Mouse (Mus musculus): ENCODE results near the gene Creb3l2.
A peak's percentile ranks its signal among the peaks of the same experiment; 100 is the strongest.
"Not testable (repeated sequence)": the region's sequence is repeated elsewhere in the genome, so short reads cannot be mapped to it uniquely, and the experiment has no call there.

The Creb3l2 gene

DNA sequence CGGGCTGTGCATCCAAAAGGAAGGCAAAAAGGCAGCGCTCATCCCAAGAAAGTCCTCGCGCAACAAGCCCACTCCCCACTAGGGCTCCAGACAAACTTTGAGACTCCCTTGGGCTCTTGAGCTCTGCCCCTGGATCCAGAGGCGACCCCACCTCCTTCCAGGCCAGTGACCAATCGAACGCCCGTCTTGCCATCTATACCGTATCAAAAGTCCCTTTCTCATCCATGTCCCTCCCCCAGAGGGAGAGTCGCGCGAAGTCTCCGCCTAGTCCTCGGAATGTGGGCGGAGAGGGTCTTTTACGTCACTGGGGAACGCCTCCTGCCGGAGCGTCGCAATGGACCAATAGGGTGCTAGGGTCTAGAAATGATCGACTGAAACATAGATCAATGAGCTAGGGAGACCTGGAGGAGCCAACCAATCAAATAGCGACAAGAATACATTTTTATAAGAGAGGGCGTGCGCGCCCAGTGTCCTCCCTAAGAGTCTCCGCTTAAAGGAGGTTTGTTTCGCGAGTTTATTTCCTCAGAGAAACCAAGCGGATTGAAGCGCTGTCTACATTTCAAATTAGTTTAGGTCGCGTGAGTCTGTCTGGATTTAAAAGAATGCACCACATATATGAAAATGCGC lies at the start of gene Creb3l2:
Gene Creb3l2 (minus strand): TSS at position 106 of the 627 bp plus-strand sequence.
- peak; percentile 98 for DNase-seq

DNA sequence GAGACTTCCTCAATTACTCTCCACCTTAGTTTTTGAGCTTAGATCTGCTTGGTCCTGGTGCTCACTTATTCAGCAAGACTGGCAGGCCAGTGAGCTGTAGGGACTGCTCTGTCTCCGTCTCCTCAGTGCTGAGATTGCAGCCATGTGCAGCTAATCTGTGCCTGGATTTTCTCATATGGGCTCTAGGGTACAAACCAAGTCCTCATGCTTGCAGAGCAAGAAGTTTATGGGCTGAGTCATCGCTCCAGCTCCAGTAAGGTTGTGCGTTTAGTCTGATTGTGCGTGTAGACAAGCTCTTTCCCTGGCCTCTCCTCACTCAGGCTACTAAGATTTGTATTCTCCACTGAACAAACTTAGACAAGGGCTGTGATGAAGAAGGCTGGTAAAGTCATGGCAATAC lies 44.6 kb upstream of the Creb3l2 start:
- DNase-seq, result no peak

DNA sequence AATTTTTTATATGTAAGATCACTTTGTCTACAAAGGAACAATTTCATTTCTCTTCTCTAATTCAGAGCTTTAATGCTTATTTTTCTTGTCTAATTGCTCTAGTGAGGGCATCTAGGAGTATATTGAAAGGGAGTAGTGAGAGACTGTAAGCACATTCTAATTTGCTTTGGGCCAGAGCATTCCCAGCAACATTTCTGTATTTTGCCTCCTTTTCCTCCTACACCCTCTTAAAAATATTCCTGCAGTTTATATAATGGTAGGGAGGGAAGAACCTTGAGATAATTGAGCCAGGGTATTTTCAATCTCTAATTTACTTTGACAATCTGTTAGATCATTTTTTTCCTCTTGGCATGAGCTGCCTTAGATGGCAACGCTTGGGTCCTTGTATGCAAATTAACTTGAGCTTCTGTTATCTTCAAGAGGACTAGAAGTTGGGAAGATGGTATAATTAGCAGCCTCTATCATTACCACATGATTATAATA lies 42.7 kb upstream of the Creb3l2 start:
- no peak for DNase-seq

DNA sequence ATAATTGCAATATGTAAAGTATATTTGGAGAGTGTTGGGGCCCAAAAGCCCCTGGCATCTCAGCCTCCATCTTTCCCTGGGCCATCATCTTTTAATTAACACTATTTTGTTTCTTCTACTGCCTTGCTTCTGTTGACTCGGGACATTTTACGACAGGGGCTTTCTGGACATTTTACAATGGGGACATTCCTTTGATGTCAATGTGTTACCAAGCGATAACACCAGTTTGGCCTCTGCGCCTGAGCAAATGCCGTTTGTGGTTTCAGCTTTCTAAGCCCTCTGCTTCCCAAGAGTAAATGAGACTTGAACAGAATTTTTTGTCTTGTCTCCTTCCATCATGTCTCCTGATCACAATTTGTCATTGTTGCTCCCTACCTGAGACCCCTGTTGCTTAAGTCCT lies 41.3 kb upstream of the Creb3l2 start:
- DNase-seq, result no peak

DNA sequence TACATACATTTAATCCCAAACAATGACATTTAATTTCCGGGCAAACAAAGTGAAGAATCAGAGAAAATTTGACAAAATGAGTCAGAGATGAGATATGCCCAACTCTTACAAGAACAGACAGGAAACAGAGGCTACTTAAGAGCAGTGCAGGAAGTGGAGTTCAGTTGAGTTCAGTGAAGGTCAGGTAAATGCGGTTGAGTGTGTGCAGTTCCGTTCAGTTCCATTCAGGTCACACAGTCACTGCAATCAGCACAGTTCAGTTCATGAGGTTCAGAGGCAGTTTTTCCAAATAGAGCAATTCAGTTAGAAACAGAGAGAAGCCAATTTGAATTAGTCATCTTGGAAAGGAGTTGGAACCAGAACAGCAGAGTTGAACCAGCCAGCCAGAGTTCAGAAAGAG lies 39.2 kb upstream of the Creb3l2 start:
- no peak for DNase-seq

DNA sequence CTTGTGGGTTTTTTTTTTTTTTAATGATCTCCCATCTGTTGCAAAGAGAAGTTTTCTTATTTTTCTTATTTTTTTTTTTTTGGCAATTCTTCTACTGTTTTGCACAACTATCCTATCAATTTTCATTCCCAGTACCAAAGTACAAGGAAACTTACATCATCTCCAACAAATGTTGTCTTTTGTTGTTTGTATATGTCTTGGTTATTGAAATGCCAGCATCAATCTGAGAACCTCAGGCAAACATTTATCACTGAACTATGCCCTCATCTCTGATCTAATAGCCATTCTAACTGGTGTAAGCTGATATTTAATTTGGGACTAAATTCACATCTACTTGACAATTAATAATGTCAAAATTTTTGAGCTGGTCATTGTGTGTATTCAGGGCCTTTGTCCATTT lies 38.1 kb upstream of the Creb3l2 start:
- no peak for DNase-seq

DNA sequence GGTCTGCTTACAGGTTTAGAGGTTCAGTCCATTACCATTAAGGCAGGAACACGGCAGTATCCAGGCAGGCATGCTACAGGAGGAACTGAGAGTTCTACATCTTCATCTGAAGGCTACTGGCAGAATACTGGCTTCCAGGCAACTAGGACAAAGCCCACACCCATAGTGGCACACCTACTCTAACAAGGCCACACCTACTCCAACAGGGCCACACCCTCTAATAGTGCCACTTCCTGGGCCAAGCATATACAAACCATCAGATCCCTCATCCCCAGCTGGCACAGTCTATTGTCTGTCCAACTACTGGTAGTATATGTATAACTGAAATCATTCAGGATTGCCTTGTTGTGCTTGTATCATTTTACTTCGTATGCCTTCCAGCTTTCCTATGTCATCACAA lies 36.5 kb upstream of the Creb3l2 start:
- DNase-seq, result no peak

DNA sequence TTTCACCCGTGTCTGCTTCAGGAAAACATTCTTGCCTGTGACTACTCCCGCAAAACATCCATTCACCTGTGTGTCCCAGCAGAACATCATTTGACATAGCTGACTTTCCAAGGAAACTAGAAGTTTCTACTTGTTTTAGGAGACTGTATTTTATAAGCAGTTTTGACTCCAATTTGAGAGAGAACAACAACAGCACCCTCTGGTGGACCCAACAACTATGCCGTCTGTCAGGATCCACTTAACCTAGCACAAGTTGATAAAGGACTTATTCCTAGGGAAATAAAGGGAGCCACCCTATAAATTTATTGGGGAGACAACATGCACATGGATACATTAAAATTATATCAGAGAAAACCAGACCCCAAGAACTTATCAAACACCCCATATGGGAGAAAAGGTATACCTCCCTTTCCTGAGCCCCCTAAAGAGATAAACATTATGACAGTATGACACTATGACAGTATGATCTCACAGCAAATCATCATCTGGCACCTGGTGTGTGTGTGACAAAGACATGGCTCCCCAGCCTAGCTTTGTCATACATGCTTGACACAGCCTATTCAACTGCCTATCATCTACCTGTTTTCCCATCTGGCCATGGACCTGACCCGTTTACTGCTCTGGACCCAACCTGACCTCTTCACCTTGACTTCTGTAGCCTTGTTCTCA lies 31.9 kb upstream of the Creb3l2 start:
- peak; percentile 53 for DNase-seq

DNA sequence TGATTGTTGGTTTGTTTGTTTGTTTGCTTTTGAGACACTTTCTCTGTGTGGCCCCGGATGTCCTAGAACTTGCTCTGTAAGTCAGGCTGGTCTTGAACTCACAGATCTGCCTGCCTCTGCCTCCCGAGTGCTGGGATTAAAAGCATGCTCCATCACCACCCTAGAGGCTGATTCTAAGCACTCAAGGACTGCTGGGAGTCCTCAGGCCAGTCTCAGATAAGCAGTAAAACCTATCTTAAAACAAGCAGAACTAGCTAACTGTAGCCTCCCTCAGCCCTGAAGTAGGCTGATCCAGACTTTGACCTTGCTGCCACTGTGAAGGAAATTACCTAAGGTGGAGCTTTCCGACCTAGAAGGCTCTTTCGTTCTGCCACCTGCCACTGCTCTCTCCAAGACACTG lies 28.3 kb upstream of the Creb3l2 start:
- no peak for DNase-seq

DNA sequence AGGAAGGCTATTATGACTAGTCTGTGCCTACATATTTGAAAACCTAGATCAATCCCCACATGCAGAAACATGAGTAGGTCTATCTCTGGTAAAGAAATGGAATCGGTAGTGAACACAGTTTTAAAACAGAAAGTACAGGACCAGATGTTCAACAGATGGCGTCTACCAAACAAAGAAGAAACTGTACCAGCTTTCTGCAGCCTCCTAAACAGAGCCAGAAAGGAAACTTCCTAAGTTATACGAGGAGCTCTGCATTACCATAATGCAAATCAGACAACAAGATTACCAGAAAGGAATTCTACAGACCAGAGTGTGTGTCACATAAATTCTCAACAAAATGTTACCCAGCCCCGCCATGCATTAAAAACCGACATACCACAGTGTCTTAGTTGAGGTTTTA lies 23.9 kb upstream of the Creb3l2 start:
- no peak for DNase-seq

DNA sequence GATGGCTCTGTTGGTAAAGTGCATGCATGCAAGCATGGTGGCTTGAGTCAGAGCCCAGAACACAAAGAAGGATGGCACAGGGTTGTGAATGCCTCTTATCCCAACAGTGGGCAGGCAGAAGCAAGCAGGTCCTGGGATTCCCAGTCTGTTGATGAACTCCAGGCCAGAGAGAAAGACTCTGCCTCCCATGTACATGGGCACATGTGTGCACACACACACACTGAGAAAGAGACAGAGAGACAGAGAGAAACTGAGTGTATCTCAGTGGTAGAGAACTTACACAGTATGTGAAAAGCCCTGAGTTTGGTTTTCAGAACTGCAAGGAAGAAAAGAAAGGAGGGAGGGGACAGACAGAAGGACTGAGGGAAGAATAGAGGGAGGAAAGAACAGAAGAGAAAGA lies 23.4 kb upstream of the Creb3l2 start:
- no peak for DNase-seq

DNA sequence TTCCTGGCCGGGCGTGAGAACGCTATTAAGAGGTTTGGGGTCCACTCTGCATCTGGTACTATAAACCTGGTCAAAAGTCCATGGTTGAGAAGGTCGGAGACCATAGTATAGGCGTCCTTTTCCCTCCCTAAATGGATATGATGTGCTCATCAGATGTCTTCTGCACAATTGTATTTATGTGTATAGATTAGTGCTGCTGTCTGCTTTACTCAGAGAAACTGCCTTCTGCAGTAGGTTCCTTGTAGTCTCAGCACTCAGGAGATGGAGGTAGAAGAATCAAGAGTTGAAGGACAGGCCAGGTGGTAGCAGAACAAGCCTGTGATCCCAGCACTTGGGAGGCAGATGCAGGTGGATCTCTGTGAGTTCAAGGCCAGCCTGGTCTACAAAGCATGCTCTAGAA lies 22.6 kb upstream of the Creb3l2 start:
- no peak for DNase-seq

DNA sequence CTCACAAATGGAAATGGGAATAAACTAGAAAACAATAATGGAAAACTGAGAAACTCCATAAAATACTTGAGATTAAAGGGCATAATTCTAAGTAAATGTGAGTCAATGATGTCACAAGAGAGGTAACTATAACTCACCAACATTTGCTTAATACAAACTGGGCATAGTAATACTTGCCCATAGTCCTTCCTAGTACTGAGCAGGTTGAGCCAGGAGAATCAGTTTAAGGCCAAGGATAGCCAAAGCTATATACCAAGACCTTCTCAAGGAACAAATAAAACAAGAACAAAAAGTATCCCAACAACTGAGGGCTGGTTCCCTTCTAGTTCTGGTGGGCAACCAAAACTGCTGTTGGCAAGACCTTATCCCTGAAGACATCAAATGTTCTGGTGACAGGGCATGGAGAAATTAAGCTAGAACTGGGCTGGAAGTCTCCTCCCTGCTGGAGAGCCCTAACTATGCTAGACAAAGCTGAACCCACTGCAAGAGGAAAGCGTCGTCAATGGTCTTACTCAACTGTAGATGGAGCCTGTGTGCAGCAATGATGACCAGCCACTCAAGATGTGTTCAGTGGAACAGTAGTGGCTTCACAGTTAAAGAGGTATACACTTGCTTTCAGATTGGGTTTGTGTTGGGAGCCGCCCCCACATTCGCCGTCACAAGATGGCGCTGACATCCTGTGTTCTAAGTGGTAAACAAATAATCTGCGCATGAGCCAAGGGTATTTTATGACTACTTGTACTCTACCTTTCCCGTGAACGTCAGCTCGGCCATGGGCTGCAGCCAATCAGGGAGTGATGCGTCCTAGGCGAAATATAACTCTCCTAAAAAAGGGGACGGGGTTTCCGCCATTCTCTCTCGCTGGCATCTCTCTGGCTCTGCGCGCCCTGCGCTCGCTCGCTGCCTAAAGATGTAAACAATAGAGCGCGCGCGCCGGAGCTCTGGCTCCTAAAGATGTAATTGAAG lies 21.9 kb upstream of the Creb3l2 start:
- peak; percentile 74 for DNase-seq

DNA sequence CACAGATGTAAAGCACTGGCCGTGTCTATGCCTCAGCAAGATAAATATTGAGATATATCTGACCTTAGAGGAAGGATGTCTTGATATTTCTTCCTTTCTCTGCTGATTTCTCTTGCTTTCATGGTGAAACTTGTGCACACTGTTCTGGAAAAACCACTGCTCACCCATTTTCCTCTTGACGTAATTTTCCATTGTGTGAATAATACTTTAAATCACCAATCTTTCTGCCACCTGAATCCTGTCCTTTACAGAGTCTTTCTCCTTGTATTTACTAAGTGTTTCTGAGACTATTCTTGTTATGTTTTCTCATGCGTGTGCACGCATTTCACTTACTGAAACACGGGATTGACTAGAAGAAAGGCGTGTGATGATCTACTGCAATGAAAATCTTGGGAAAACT lies 18.7 kb upstream of the Creb3l2 start:
- DNase-seq, result no peak

DNA sequence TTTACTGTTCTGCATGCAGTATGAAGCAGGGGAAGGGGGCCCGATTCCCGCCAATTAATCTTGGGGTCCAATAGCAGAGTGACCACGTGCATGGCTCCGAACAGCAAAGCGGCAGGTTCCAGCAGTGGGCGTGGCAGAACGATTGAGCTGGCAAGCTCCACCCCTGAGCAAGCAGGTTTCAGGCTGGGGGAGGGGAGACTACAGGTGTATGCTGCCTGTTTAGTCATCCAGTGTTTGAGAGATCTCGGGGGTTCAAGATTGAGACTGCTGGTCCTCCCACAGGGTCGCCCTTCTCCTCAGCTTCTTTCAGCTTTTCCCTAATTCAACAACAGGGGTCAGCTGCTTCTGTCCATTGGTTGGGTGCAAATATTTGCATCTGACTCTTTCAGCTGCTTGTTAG lies 17.7 kb upstream of the Creb3l2 start:
- DNase-seq, result not testable (repeated sequence)

DNA sequence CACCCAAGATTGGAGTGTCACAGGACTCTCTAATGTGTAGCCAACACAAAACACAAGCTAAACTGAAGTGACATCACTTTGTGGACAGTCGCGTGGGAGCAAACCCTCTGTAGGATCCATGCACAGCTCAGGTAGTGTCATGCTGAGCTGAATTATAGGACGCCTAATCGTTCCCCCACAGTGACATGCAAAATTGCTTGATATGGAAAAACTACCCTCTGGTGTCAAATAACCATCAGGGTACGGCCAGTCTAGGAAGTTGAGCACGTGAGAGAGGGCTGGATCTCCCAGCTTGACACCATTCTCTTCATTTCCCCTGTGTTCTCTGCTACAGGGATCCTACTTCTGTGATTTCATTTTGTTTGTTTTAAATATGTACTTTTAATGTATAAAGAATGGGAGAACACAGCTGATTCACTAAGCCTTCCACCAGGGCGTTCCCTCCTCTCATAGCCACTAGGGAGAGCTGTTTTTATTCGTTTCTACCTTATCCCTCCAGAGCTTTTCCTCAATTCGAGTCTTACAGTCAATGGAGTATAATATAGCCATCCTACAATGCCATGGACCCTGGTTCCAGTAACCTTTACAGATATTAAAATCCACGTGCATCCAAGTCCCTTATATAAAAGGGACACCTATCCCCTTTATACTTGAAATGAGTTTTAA lies 16.2 kb upstream of the Creb3l2 start:
- DNase-seq, result no peak

DNA sequence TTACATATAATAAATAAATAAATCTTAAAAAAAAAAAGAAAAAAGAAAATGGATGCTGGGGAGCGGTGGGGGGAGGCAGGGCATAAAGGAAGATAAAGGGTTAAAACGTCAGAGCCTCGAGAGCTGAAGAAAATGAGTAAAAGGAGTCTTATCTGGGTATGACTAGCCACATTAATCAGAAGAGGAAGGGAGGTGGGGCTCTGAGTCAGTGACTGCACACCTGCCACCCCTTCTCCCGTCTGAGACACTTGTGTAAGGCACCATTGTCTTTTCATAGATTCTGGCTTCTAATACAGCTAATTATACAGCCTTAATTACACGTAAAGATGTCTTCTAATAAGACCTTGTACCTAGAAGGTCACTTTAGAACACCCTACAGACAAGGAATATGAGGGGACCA lies 13.6 kb upstream of the Creb3l2 start:
- no peak for DNase-seq

DNA sequence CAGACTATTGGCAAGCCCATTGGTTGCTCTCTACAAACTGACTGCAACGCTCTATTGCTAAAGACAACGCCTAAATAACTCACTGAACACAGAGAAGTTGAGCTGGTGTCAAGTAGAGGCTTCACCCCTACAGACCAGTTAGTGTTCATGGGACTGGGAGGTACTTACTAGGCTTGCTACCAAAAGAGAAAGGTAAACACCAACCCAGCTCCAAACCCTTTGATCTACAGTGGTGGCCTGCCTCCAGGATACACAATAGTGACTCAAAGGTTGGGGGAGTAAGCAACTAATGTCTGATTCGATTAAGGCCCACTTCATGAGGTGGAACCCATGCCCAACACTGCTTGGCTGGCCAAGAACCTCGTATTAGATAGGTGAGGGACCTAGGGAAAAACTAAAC lies 11.1 kb upstream of the Creb3l2 start:
- DNase-seq, result no peak

DNA sequence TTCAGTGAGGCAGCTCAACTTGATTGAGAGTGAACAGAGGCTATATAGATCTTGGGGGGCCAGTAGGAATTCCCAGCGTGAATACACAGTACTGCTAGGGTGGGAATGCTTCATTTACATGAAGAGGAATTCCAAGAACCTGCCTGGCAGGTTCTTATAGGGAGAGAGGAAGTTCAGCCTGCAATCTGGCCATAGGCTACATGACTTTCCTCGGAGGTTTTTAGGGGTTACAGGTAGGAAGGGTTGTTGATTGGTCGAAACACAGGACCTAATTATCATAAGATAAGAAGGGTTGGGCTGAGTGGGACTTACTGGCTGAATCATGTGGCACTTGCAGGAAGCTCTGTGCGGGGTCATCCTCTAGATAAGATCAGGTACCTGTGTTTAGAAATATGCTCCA lies 9.7 kb upstream of the Creb3l2 start:
- DNase-seq, result no peak

DNA sequence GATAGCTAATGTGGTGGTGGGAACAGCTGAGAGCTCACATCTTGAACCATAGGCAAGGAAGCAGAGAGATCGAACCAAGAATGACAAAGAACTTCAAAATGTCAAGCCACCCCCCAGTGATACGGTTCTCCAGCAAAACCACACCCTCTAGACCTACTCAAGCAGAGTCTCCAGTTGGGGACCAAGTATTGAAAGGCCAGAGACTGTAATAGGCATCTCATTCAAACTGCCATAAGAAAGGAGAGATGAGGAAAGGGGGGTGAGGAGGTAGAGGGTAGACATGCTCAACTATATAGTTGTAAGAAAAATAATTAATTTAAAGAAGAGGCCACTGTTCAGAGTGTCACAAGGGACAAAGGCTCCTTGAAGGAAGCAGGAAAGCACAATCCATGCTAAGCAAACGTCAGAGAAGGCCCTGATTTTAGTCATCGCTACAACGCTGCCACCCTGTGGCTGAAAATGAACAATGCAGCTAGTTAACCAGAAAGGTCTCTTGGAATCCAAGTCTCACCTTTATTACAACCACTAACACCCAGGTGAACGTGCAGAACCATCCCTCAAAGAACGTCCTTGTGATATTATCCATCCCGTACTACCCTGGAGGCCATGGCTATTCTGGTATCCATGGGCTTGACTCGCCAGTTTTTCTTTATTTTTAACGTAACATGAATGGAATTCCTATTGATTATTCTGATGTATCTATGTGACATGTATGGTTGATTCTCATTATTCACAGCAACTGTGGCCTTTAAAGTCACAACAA lies 5.9 kb upstream of the Creb3l2 start:
- DNase-seq, result peak; percentile 79

DNA sequence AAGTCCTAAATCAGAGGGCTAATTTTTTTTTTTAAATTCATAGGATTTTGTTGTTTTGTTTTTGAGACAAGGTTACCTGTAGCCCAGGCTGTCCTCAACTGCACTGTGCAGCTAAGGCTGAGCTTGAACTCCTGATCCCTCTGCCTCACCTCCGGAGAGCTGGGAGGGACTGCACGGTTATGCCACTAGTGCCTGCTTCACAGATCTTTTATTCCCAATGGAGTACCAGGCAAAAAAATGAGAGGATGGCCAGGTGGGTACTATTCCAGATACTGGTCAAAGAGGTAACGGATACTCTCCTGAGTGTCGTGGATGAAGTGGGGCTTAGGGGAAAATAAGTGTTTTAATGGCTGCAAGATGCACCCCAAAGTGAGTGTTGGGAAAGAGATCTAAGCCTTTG lies 835 bp upstream of the Creb3l2 start:
- DNase-seq, result no peak

DNA sequence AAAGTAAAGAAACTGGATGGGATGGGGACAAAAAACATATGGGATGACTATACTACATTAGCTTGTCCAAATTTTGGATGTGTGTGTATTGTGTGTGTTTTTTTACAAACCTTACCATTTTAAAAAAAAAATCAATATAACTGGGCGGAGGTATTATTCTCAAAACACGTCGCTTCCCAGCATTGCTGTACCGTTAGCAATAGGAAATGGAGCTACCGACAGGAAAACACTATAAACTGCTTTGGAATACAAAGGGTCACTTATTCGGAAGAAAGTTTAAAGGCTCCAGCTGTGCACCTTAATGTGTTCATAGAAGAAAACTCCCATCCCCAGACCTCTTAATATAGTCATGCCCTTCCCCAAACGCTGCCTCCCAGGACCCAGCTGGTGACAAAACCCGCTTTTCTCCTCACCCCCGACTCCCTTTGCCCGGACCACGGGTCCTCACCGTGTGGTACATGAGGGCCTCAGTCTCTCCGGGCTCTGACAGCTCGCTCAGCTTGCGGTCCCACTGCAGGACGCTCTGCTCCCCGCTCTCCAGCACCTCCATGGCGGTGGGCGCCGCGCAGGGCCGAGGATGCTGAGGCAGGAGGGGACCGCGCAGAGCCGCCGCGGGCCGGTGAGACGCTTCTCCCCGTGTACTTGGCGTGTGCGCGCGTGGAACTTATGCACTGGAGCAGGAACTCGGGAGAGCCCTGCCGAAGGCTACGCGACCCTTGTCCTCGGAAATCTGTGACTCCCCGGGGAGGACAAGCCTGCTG lies 515 bp downstream of the Creb3l2 start:
- DNase-seq, result no peak
